ENCODE assay signal across 11 mouse cellular contexts in genomic region chr1:78821733-78822430, GRCm38 (mm10). TPM values are rescaled to one million over a fixed set of nuclear protein-coding genes. Genes with fewer than 3 reads are reported as not detected.
DNase-seq lines count a peak whose midpoint lies in the region; ATAC-seq and TF ChIP-seq lines count a peak whose summit lies in the region.
"Had no signal": no experiment of that assay in that cellular context is flagged by ENCODE, and none has a peak within 500 bp of the region (broad histone marks: within the 10 kb centered on the region; RNA-seq: fewer than 3 reads in every experiment).

No protein-coding gene starts in this region.

- no peak overlapping the region for H3K27ac ChIP-seq in embryonic facial prominence, embryonic 11.5 days (replicated peaks; ENCODE audit: low read depth, low read length)
- H3K27ac ChIP-seq in midbrain, postnatal 0 days (ENCODE audit: low read depth, low read length) = no peak overlapping the region
- H3K27ac ChIP-seq: heart, embryonic 15.5 days had no signal

- DNase-seq in embryo, embryonic 10 days (ENCODE audit: low spot score) = peak; percentile 56
- DNase-seq in embryo, embryonic 9.5 days (ENCODE audit: extremely low spot score) = no peak
- peak; percentile 45 for DNase-seq in lung, postnatal 10 days
- no peak for DNase-seq in lung, postnatal 4 days
- DNase-seq in embryonic facial prominence, embryonic 11.5 days (ENCODE audit: low spot score) = peak; percentile 49
- peak; percentile 53 for DNase-seq in midbrain, postnatal 0 days (ENCODE audit: low spot score)
- no peak for DNase-seq in retina, embryonic 14.5 days (ENCODE audit: low spot score)
- no peak for DNase-seq in left cerebral cortex, adult 9 months (ENCODE audit: low spot score in 2 of 2)
- DNase-seq: cerebellum, adult 2 months had no signal

- no peak overlapping the region for H3K4me2 ChIP-seq in embryonic facial prominence, embryonic 11.5 days (ENCODE audit: low read depth, low read length)
- H3K4me2 ChIP-seq in midbrain, postnatal 0 days (ENCODE audit: low read depth, low read length, poor library complexity, severe bottlenecking) = no peak overlapping the region
- H3K4me2 ChIP-seq: heart, embryonic 15.5 days had no signal

- ATAC-seq in embryonic facial prominence, embryonic 11.5 days (replicated peaks; ENCODE audit: insufficient number of reproducible peaks, low FRiP score, low TSS enrichment, low read depth) = no peak
- no peak for ATAC-seq in midbrain, postnatal 0 days (ENCODE audit: low FRiP score)

- 86% methylated on average over 15 of the region's 15 CpGs for WGBS in embryonic facial prominence, embryonic 11.5 days
- WGBS in midbrain, postnatal 0 days = 88% methylated on average over 15 of the region's 15 CpGs

- H3K4me3 ChIP-seq in embryonic facial prominence, embryonic 11.5 days (ENCODE audit: low read depth, low read length) = no peak overlapping the region
- no peak overlapping the region for H3K4me3 ChIP-seq in midbrain, postnatal 0 days (ENCODE audit: low read depth, low read length)
- H3K4me3 ChIP-seq: heart, embryonic 15.5 days had no signal

- TF ChIP-seq CTCF in midbrain, postnatal 0 days (IDR thresholded peaks at IDR 0.05) = no peak

- no peak overlapping the region for H3K9ac ChIP-seq in embryonic facial prominence, embryonic 11.5 days (replicated peaks; ENCODE audit: low read length)
- H3K9ac ChIP-seq in midbrain, postnatal 0 days (replicated peaks; ENCODE audit: low read length, poor library complexity, severe bottlenecking) = no peak overlapping the region
- H3K9ac ChIP-seq: heart, embryonic 15.5 days had no signal

- no peaks in the 10 kb centered on the region for H3K27me3 ChIP-seq in embryonic facial prominence, embryonic 11.5 days (ENCODE audit: control insufficient read depth, insufficient read depth, low read length)
- no peaks in the 10 kb centered on the region for H3K27me3 ChIP-seq in midbrain, postnatal 0 days (ENCODE audit: insufficient read depth, low read length)
- H3K27me3 ChIP-seq: heart, embryonic 15.5 days had no signal

- H3K36me3 ChIP-seq in embryonic facial prominence, embryonic 11.5 days (replicated peaks; ENCODE audit: control insufficient read depth, insufficient read depth, low read depth, low read length) = no peaks in the 10 kb centered on the region
- no peaks in the 10 kb centered on the region for H3K36me3 ChIP-seq in midbrain, postnatal 0 days (ENCODE audit: insufficient read depth, low read length)
- H3K36me3 ChIP-seq: heart, embryonic 15.5 days had no signal

- no peaks in the 10 kb centered on the region; the same call in 1 of the 2 replicates for H3K4me1 ChIP-seq in embryonic facial prominence, embryonic 11.5 days (ENCODE audit: control insufficient read depth, insufficient read depth, low read length)
- H3K4me1 ChIP-seq in midbrain, postnatal 0 days (ENCODE audit: insufficient read depth, low read length) = no peaks in the 10 kb centered on the region

- no peaks in the 10 kb centered on the region for H3K9me3 ChIP-seq in embryonic facial prominence, embryonic 11.5 days (replicated peaks; ENCODE audit: control insufficient read depth, low read length)
- H3K9me3 ChIP-seq in midbrain, postnatal 0 days (ENCODE audit: low read length) = no peaks in the 10 kb centered on the region
- H3K9me3 ChIP-seq: heart, embryonic 15.5 days had no signal

RNA-seq across cellular contexts. Expression of gene Kcne4, which starts 5.3 kb away (rescaled TPM):
- 1.2 and 1.3 TPM in 2 replicates for polyA plus RNA-seq in embryonic facial prominence, embryonic 11.5 days (2014; fragmentation: Nextera tagmentation; extraction: Ambion mirVana)
- total RNA-seq in midbrain, postnatal 0 days (2014; rRNA removed) = 0.80 and 1.4 TPM in 2 replicates
- 1.7 and 2.3 TPM in 2 replicates for polyA plus RNA-seq in midbrain, postnatal 0 days (2015; fragmentation: Nextera tagmentation; extraction: Ambion mirVana)
- total RNA-seq: megakaryocyte progenitor cell, adult 5-6 weeks had no signal

Comparison
In these comparisons a context has a peak if more than half of its experiments do, and no peak if none do; other contexts are left out.
1. DNase-seq: peak in embryo, embryonic 10 days (single experiment), lung, postnatal 10 days (single experiment), embryonic facial prominence, embryonic 11.5 days (single experiment) and midbrain, postnatal 0 days (single experiment); none in embryo, embryonic 9.5 days (single experiment), lung, postnatal 4 days (0 of 2), retina, embryonic 14.5 days (single experiment) and left cerebral cortex, adult 9 months (0 of 2).